Mouse (Mus musculus): ENCODE data around the gene Abr. TPM values are rescaled to one million over a fixed set of nuclear protein-coding genes. Genes with fewer than 3 reads are reported as not detected.
A peak's percentile ranks its signal among the peaks of the same experiment; 100 is the strongest.

The Abr gene
- polyA plus RNA-seq, 1 experiment, result 54.8 TPM

DNA sequence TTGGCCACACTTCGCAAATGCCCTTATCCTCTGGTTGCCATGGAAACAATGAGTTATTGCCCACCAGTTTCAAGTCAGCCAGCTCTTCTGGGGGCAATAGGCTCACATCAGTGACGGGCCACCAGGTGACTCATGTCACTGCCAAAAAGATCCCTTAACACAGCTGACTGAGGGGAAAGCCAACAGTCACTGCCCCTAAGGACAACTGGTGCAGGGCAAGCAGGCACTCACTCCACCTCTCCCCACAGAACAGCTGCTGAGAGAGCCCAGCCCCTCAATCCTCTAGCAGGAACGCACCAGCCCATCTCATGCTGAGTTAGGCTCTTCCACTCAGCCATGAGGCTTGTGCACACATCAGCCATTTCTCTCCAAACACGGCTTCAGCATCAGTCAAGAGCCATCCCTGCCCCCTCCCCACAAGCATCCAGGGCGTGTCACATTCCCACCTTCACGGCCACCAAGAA lies 128.3 kb downstream of the Abr start:
- DNase-seq, result no peak
- H3K4me3 ChIP-seq (replicated peaks; ENCODE audit: extremely low read depth, low read depth, low read length), result peak overlapping the region; percentile 81
- TF ChIP-seq CTCF (IDR thresholded peaks at IDR 0.05; ENCODE audit: insufficient read depth, low read length) (no peak), POLR2A (IDR thresholded peaks at IDR 0.05; ENCODE audit: borderline replicate concordance, extremely low read depth, low read depth, low read length) (peak; percentile 19; the same call in 1 of the 2 replicates)
- 6% methylated on average over 6 of the region's 6 CpGs for WGBS
- peaks cover 38% of the 10 kb centered on the region for H3K4me1 ChIP-seq (ENCODE audit: control insufficient read depth, insufficient read depth, low read length)

DNA sequence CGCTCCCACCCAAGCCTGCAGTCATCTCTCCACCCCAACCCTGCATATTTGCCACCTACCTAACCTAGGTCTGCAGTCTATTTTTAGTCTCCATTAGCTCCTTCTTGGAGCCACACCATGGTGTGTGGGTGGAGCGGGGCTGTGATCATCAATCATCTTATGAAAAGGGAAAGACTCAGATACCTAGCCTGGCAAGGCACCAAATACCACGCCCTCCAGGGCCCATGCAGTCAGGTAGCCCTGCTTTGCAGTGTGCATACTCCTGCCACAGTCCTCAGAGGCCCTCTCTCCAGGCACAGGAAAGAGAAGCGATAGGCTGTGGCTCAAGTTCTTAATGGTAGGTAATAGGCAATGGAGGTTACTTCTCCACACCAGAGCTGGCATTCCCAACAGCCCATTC lies 128.9 kb downstream of the Abr start:
- WGBS, result 42% methylated on average over 4 of the region's 4 CpGs
- peaks cover 39% of the 10 kb centered on the region for H3K4me1 ChIP-seq (ENCODE audit: control insufficient read depth, insufficient read depth, low read length)
- peak overlapping the region; percentile 31 for H3K4me3 ChIP-seq (replicated peaks; ENCODE audit: extremely low read depth, low read depth, low read length)
- DNase-seq, result no peak
- TF ChIP-seq POLR2A (IDR thresholded peaks at IDR 0.05; ENCODE audit: borderline replicate concordance, extremely low read depth, low read depth, low read length) (no peak), CTCF (IDR thresholded peaks at IDR 0.05; ENCODE audit: insufficient read depth, low read length) (no peak)

DNA sequence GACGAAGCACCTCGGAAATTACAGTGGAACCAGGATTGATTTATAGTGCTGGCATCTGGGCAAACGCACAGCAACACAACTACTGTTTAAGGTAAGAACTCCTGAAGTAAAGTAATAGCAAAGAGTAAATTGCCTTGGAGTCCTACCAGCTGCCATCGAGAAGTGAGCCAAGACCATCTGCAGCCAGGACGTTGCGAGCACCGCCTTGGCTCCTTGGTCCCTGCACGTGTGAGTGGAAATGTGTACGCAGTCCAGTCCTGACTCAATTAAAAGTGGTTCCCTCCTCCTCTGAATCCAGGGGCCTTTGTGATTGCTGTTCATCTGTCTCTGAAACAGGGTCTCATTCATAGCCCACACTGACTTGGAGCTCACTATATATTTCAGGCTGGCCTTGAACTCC lies 130.3 kb downstream of the Abr start:
- Histone ChIP-seq H3K4me1 (ENCODE audit: control insufficient read depth, insufficient read depth, low read length) (peaks cover 44% of the 10 kb centered on the region), H3K4me3 (replicated peaks; ENCODE audit: extremely low read depth, low read depth, low read length) (no peak overlapping the region)
- 55% methylated on average over 9 of the region's 9 CpGs for WGBS
- DNase-seq, result no peak
- TF ChIP-seq CTCF (IDR thresholded peaks at IDR 0.05; ENCODE audit: insufficient read depth, low read length) (no peak), POLR2A (IDR thresholded peaks at IDR 0.05; ENCODE audit: borderline replicate concordance, extremely low read depth, low read depth, low read length) (no peak)

- peaks cover 43% of the 10 kb centered on the region for H3K4me1 ChIP-seq (ENCODE audit: control insufficient read depth, insufficient read depth, low read length)
- TF ChIP-seq POLR2A (IDR thresholded peaks at IDR 0.05; ENCODE audit: borderline replicate concordance, extremely low read depth, low read depth, low read length) (no peak), CTCF (IDR thresholded peaks at IDR 0.05; ENCODE audit: insufficient read depth, low read length) (no peak)
- DNase-seq, result no peak
- no peak overlapping the region for H3K4me3 ChIP-seq (replicated peaks; ENCODE audit: extremely low read depth, low read depth, low read length)
- 63% methylated on average over 6 of the region's 6 CpGs for WGBS
These were observed 132.7 kb downstream of the Abr start for GRCm38 (mm10) chr11:76489407-76489806.

DNA sequence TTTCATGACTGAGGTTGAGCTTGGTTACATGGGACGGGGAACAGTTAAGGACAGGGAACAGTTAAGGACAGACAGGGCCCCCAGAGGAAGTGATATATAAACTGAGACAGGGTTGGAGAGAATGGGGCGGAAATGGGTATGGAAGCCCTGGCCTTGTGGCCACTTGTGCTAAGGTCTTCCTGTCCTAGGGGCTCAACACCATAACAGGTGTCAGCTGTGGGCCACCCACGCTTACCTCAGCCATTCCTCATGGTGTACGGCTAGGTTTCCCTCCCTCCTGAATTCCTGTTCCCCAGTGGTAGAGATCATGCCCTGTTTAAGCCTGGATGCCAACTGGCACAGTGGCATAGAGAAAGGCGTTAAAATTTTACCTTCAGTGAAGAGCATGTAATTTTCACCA lies 135.1 kb downstream of the Abr start:
- WGBS, result 67% methylated on average over 5 of the region's 5 CpGs
- Histone ChIP-seq H3K4me3 (replicated peaks; ENCODE audit: extremely low read depth, low read depth, low read length) (no peak overlapping the region), H3K4me1 (ENCODE audit: control insufficient read depth, insufficient read depth, low read length) (peaks cover 27% of the 10 kb centered on the region)
- TF ChIP-seq POLR2A (IDR thresholded peaks at IDR 0.05; ENCODE audit: borderline replicate concordance, extremely low read depth, low read depth, low read length) (no peak), CTCF (IDR thresholded peaks at IDR 0.05; ENCODE audit: insufficient read depth, low read length) (no peak)
- no peak for DNase-seq

- WGBS, result 73% methylated on average over 2 of the region's 2 CpGs
- DNase-seq, result no peak
These were observed 138.1 kb downstream of the Abr start for GRCm38 (mm10) chr11:76484033-76484432.

GRCm38 (mm10) chr11:76483171-76483727 lies 138.9 kb downstream of the Abr start:
- H3K4me3 ChIP-seq (replicated peaks; ENCODE audit: extremely low read depth, low read depth, low read length), result no peak overlapping the region
- peaks cover 15% of the 10 kb centered on the region for H3K4me1 ChIP-seq (ENCODE audit: control insufficient read depth, insufficient read depth, low read length)
- TF ChIP-seq CTCF (IDR thresholded peaks at IDR 0.05; ENCODE audit: insufficient read depth, low read length), result no peak
- no peak for TF ChIP-seq POLR2A (IDR thresholded peaks at IDR 0.05; ENCODE audit: borderline replicate concordance, extremely low read depth, low read depth, low read length)
- 49% methylated on average over 4 of the region's 4 CpGs for WGBS
- DNase-seq, result no peak

More at GRCm38 (mm10) chr11:76484033-76484432, 138.1 kb downstream of the Abr start:
- Histone ChIP-seq H3K4me3 (replicated peaks; ENCODE audit: extremely low read depth, low read depth, low read length) (no peak overlapping the region), H3K4me1 (ENCODE audit: control insufficient read depth, insufficient read depth, low read length) (peaks cover 17% of the 10 kb centered on the region)
- TF ChIP-seq POLR2A (IDR thresholded peaks at IDR 0.05; ENCODE audit: borderline replicate concordance, extremely low read depth, low read depth, low read length) (no peak), CTCF (IDR thresholded peaks at IDR 0.05; ENCODE audit: insufficient read depth, low read length) (no peak)

DNA sequence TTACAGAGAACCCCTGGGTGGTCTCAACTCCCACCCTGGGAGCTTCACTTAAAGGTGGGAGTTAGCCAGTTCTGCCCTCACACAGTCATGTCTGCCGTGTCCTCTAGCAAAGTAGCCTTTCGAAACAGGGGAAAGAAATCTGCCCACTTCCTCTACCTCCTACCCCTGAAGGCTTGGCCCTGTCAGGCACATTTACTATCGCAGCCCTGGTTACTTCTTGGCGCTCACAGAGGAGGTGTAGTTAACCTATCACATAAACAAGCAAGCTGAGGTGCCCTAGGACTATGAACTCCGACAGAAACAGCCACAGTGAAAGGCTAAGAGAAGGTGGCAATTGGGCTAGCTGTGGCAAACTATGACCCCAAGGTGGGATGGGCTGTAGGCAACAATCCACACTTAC lies 139.4 kb downstream of the Abr start:
- Histone ChIP-seq H3K4me3 (replicated peaks; ENCODE audit: extremely low read depth, low read depth, low read length) (no peak overlapping the region), H3K4me1 (ENCODE audit: control insufficient read depth, insufficient read depth, low read length) (peaks cover 15% of the 10 kb centered on the region)
- TF ChIP-seq CTCF (IDR thresholded peaks at IDR 0.05; ENCODE audit: insufficient read depth, low read length), result no peak
- no peak for TF ChIP-seq POLR2A (IDR thresholded peaks at IDR 0.05; ENCODE audit: borderline replicate concordance, extremely low read depth, low read depth, low read length)
- WGBS, result 55% methylated on average over 5 of the region's 5 CpGs
- no peak for DNase-seq

GRCm38 (mm10) chr11:76482183-76482582 lies 139.9 kb downstream of the Abr start:
- Histone ChIP-seq H3K4me1 (ENCODE audit: control insufficient read depth, insufficient read depth, low read length) (peaks cover 13% of the 10 kb centered on the region), H3K4me3 (replicated peaks; ENCODE audit: extremely low read depth, low read depth, low read length) (no peak overlapping the region)
- WGBS, result 64% methylated on average over 5 of the region's 5 CpGs
- TF ChIP-seq CTCF (IDR thresholded peaks at IDR 0.05; ENCODE audit: insufficient read depth, low read length) (no peak), POLR2A (IDR thresholded peaks at IDR 0.05; ENCODE audit: borderline replicate concordance, extremely low read depth, low read depth, low read length) (no peak)
- no peak for DNase-seq

- no peak overlapping the region for H3K4me3 ChIP-seq (replicated peaks; ENCODE audit: extremely low read depth, low read depth, low read length)
- TF ChIP-seq CTCF (IDR thresholded peaks at IDR 0.05; ENCODE audit: insufficient read depth, low read length) (no peak), POLR2A (IDR thresholded peaks at IDR 0.05; ENCODE audit: borderline replicate concordance, extremely low read depth, low read depth, low read length) (no peak)
- 76% methylated on average over 4 of the region's 4 CpGs for WGBS
- no peak for DNase-seq
- H3K4me1 ChIP-seq (ENCODE audit: control insufficient read depth, insufficient read depth, low read length), result peaks cover 3% of the 10 kb centered on the region; the same call in 1 of the 2 replicates
These were observed 142.4 kb downstream of the Abr start for GRCm38 (mm10) chr11:76479729-76480128.
